Comparison of ENCODE assay signal across 8 mouse cellular contexts in the genomic region with DNA sequence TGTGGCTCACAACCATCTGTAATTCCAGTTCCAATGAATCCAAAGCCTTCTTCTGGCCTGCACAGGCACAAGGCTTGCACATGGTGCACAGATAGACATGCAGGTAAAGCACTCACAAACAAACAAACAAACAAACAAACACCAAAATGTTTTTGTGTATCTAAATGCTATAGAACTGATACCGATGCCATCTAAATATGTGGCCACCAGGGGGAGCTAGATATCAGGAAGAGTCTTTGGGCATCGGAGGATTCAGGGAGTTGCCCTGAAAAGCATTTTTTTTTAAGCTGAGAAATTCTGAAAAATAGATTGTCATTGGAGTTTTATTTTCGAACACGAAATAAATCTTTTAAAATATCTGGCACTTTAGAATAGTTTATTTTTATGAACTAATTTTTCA. TPM values are rescaled to one million over a fixed set of nuclear protein-coding genes. Genes with fewer than 3 reads are reported as not detected.
A peak's percentile ranks its signal among the peaks of the same experiment; 100 is the strongest.
DNase-seq lines count a peak whose midpoint lies in the region; ATAC-seq and TF ChIP-seq lines count a peak whose summit lies in the region.

No protein-coding gene starts in this region.

- intact Hi-C loops in left cerebral cortex, postnatal 10 days (cut with DNase I): loop anchor here (2.0 to 10.0 kb wide), 2 partner anchors 72 to 136 kb away; no protein-coding TSS in a partner anchor

- H3K9ac ChIP-seq in heart, postnatal 0 days (replicated peaks; ENCODE audit: low read depth, low read length): no peak overlapping the region

- no peak for TF ChIP-seq POLR2A in spleen, adult 2 months (IDR thresholded peaks at IDR 0.05; ENCODE audit: low read depth, low read length)

- TF ChIP-seq CTCF in spleen, adult 2 months (IDR thresholded peaks at IDR 0.05; ENCODE audit: extremely low read depth, insufficient read depth, insufficient read length, insufficient replicate concordance): peak; percentile 32; the same call in 1 of the 2 replicates
- TF ChIP-seq CTCF in heart, postnatal 0 days (IDR thresholded peaks at IDR 0.05; ENCODE audit: low read depth): peak; percentile 85

- no peak overlapping the region for H3K4me2 ChIP-seq in heart, postnatal 0 days (ENCODE audit: low read depth, low read length)

- no peaks in the 10 kb centered on the region for H3K9me3 ChIP-seq in heart, postnatal 0 days (replicated peaks; ENCODE audit: control insufficient read depth, low read length)

- peak; percentile 28 to 43 for DNase-seq in spleen, adult 2 months (ENCODE audit: low read depth in 1 of 2, low spot score in 2 of 2)
- no peak for DNase-seq in spleen, adult 12 weeks (ENCODE audit: low spot score)
- DNase-seq in adrenal gland, adult 2 months: peak; percentile 44
- peak; percentile 83 for DNase-seq in embryo, embryonic 10 days (ENCODE audit: low spot score)
- DNase-seq in heart, postnatal 0 days (ENCODE audit: low spot score): peak; percentile 66
- DNase-seq in left cerebral cortex, postnatal 10 days (ENCODE audit: extremely low spot score in 1 of 2, low spot score in 2 of 2): peak; percentile 62 to 68
- peak; percentile 40 for DNase-seq in retina, adult 2 months (ENCODE audit: low read depth, low spot score)

- no peak overlapping the region for H3K4me3 ChIP-seq in spleen, adult 2 months (ENCODE audit: extremely low read depth, insufficient read depth, insufficient read length)
- H3K4me3 ChIP-seq in heart, postnatal 0 days (ENCODE audit: low read depth, low read length): no peak overlapping the region

- no peaks in the 10 kb centered on the region for H3K27me3 ChIP-seq in spleen, adult 2 months (ENCODE audit: control insufficient read depth, insufficient read depth, low read length)
- H3K27me3 ChIP-seq in heart, postnatal 0 days (ENCODE audit: control insufficient read depth, insufficient read depth, low read length): no peaks in the 10 kb centered on the region

- no peak for ATAC-seq in heart, postnatal 0 days (ENCODE audit: insufficient read depth, low read depth)
- no peak for ATAC-seq in monocyte, adult 5-6 weeks (replicated peaks; ENCODE audit: insufficient number of reproducible peaks, low FRiP score, low TSS enrichment, poor library complexity, severe bottlenecking)

- no peak for TF ChIP-seq EP300 in heart, postnatal 0 days (IDR thresholded peaks at IDR 0.05; ENCODE audit: low read depth)

- H3K36me3 ChIP-seq in spleen, adult 2 months (ENCODE audit: control insufficient read depth, insufficient read depth, low read length): no peaks in the 10 kb centered on the region
- no peaks in the 10 kb centered on the region for H3K36me3 ChIP-seq in heart, postnatal 0 days (replicated peaks; ENCODE audit: control insufficient read depth, insufficient read depth, low read length)

- H3K27ac ChIP-seq in spleen, adult 2 months (ENCODE audit: insufficient read depth, low read length): no peak overlapping the region
- no peak overlapping the region for H3K27ac ChIP-seq in heart, postnatal 0 days (ENCODE audit: low read depth)

- H3K4me1 ChIP-seq in spleen, adult 2 months (ENCODE audit: control insufficient read depth, insufficient read depth, insufficient read length): no peaks in the 10 kb centered on the region
- H3K4me1 ChIP-seq in heart, postnatal 0 days (ENCODE audit: control insufficient read depth, insufficient read depth): no peaks in the 10 kb centered on the region; the same call in 1 of the 2 replicates

- 16% methylated on average over 4 of the region's 4 CpGs for WGBS in spleen, adult 2 months
- WGBS in heart, postnatal 0 days: 6% methylated on average over 4 of the region's 4 CpGs

RNA-seq across cellular contexts. Expression of a gene that starts 43.8 kb away (rescaled TPM):
- polyA plus RNA-seq in spleen, adult 2 months (2012; rRNA removed): 20.3 and 44.9 TPM in 2 replicates
- total RNA-seq in adrenal gland, adult 2 months (2021): 100 to 1,000 TPM; 210 to 240 TPM
- 549 and 654 TPM in 2 replicates for polyA plus RNA-seq in adrenal gland, adult 2 months (2012; rRNA removed)
- 146 and 288 TPM in 2 replicates for total RNA-seq in heart, postnatal 0 days (2014; rRNA removed; ENCODE audit: low replicate concordance)
- polyA plus RNA-seq in heart, postnatal 0 days (2015; fragmentation: Nextera tagmentation; extraction: Ambion mirVana): 518 and 530 TPM in 2 replicates
- total RNA-seq in left cerebral cortex, postnatal 10 days (2021): 10 to 100 TPM; 26.0 to 27.3 TPM
- total RNA-seq in monocyte, adult 5-6 weeks (2017): 34.8 to 50.9 TPM (median 49.1 TPM) in 3 replicates

RNA-seq across cellular contexts. Expression of a gene that starts 44.2 kb away (rescaled TPM):
- polyA plus RNA-seq in spleen, adult 2 months (2012; rRNA removed): 1.3 and 1.9 TPM in 2 replicates
- total RNA-seq in adrenal gland, adult 2 months (2021): 1 to 10 TPM; 1.0 to 2.2 TPM
- polyA plus RNA-seq in adrenal gland, adult 2 months (2012; rRNA removed): 1.1 and 1.2 TPM in 2 replicates
- total RNA-seq in heart, postnatal 0 days (2014; rRNA removed; ENCODE audit: low replicate concordance): 11.9 and 20.8 TPM in 2 replicates
- 12.0 and 12.8 TPM in 2 replicates for polyA plus RNA-seq in heart, postnatal 0 days (2015; fragmentation: Nextera tagmentation; extraction: Ambion mirVana)
- total RNA-seq in left cerebral cortex, postnatal 10 days (2021): 1 to 10 TPM; 1.5 to 1.8 TPM
- 4.4 to 5.3 TPM in 2 of 3 replicates, not detected in the other for total RNA-seq in monocyte, adult 5-6 weeks (2017)
